Mouse (Mus musculus) left cerebral cortex, adult 11 months (tissue): ENCODE data around the gene Prkrip1.
"Not testable (repeated sequence)": the region's sequence is repeated elsewhere in the genome, so short reads cannot be mapped to it uniquely, and the experiment has no call there.

Experiments used
- DNase-seq: peaks from one replicate; pipeline ENCODE4 v3.0.0; 2022; ENCODE audit warnings: low spot score

Prkrip1 gene

GRCm38 (mm10) chr5:136211341-136212102, 12.8 kb upstream of the Prkrip1 start:
- not testable (repeated sequence) for DNase-seq

- DNase-seq, result no peak
Measured at GRCm38 (mm10) chr5:136210549-136210948, 11.8 kb upstream of the Prkrip1 start.

GRCm38 (mm10) chr5:136201832-136202231, 3.1 kb upstream of the Prkrip1 start:
- no peak for DNase-seq

- no peak for DNase-seq
Measured at GRCm38 (mm10) chr5:136199526-136199925, 763 bp upstream of the Prkrip1 start.

- DNase-seq, result no peak
Measured at GRCm38 (mm10) chr5:136191870-136192269, 6.9 kb downstream of the Prkrip1 start.

- no peak for DNase-seq
Measured at GRCm38 (mm10) chr5:136186723-136187122, 12.0 kb downstream of the Prkrip1 start.

GRCm38 (mm10) chr5:136183766-136184165, 15.0 kb downstream of the Prkrip1 start:
- no peak for DNase-seq

GRCm38 (mm10) chr5:136182830-136183229, 15.9 kb downstream of the Prkrip1 start:
- DNase-seq, result no peak

- no peak for DNase-seq
Measured at GRCm38 (mm10) chr5:136182049-136182448, 16.7 kb downstream of the Prkrip1 start.

- DNase-seq, result no peak
Measured at GRCm38 (mm10) chr5:136181197-136181596, 17.6 kb downstream of the Prkrip1 start.

GRCm38 (mm10) chr5:136179594-136179993, 19.2 kb downstream of the Prkrip1 start:
- DNase-seq, result no peak

- DNase-seq, result no peak
Measured at GRCm38 (mm10) chr5:136173606-136174463, 24.9 kb downstream of the Prkrip1 start.

GRCm38 (mm10) chr5:136172939-136173338, 25.8 kb downstream of the Prkrip1 start:
- no peak for DNase-seq

- no peak for DNase-seq
Measured at GRCm38 (mm10) chr5:136171363-136172341, 27.1 kb downstream of the Prkrip1 start.

- DNase-seq, result peak; percentile 85
Measured at GRCm38 (mm10) chr5:136170512-136171362, 28.0 kb downstream of the Prkrip1 start, which contains the start of gene Orai2. TSS of gene Orai2 (minus strand) at chr5:136170713.

- peak; percentile 30 for DNase-seq
Measured at GRCm38 (mm10) chr5:136169626-136170511, 28.9 kb downstream of the Prkrip1 start.

GRCm38 (mm10) chr5:136168071-136168470, 30.7 kb downstream of the Prkrip1 start:
- no peak for DNase-seq

GRCm38 (mm10) chr5:136167296-136167695, 31.5 kb downstream of the Prkrip1 start:
- DNase-seq, result no peak

- no peak for DNase-seq
Measured at GRCm38 (mm10) chr5:136165246-136165645, 33.5 kb downstream of the Prkrip1 start.
